Mouse (Mus musculus) adrenal gland, adult (tissue): ENCODE measurements at regions not wholly inside any gene's neighbourhood (a gene's known extent, or its start where the extent isn't known, plus 50 kb on each side); places are given as distances from the start of the nearest gene placed in this dataset.

Experiments
- DNase-seq, 2 experiments: peaks; one replicate each; pipeline ENCODE4 v3.0.0; 2022 to 2023; ENCODE audit warnings: low spot score in 1 of 2; ENCODE audit not compliant: inconsistent age in 2 of 2

DNA sequence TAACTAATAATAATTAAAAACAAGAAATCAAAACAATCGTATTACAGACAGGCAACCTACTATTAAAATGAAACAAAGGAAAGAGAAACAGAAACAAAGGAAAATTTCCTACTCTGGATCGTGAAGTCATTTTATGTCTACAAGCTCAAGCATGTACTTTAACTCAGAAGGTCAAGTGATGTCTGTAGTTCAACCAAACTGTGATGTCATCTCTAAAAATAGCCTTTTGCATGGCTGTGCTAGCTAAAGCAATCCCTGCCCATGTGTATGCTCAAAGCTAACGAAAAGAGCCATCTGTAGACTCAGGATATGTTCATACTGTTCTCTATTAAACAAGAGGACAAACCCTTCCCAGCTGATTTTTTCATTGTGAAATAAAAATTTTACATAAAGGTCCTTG lies 500.7 kb downstream of the Nr2f2 start:
- no peak for DNase-seq

DNA sequence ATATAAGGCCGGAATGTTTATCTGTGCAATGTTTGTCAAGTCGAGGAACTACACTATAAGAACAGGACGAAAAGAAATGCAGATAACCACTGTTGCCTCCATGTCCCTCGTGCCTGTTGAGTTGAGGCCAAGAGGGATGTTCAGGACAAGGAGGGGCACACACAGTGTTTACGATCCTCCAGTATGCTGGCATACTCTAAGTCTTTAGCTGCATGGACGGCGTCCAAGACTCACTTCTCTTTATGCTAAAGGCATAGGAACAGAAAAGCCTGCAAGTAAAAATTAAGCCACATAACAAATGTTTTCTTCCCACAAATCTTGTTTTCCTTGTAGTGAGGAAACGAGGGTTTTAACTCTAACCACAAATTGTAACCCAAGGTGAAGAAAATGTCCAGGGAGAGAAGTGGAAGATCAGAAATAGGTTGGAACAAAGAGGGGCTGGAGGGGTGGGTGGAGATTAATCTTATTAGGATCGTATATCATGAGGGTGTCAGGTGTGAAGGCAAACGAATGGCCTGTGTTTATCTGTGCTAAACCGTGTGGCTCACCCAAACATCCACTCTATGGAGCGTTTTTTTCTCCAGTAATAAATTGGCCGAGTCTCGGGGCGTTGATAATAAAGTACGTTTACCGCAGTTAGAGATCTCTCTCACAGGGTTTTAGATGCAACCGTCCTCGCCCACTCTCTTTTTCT lies 521.8 kb downstream of the Nr2f2 start:
- DNase-seq = no peak

DNA sequence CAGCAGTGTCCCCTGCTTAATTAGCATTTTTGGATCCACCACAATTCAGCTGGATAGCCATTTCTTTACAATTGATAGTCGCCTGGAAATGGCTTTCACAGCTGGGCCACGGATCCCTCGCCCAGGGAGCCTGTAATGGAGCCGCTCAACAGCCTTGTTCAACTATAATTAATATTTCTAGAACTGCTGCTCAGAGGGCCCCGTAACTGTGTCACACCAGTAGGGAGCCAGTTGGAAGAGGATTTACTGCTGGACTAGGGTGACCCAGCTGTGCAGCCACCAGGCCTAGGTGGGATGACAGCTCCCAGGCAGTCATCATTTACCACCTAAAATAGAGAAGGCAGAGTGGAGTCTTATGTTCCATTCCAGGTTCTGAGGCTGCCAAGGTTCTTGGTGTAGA lies 529.2 kb downstream of the Nr2f2 start:
- DNase-seq = no peak

DNA sequence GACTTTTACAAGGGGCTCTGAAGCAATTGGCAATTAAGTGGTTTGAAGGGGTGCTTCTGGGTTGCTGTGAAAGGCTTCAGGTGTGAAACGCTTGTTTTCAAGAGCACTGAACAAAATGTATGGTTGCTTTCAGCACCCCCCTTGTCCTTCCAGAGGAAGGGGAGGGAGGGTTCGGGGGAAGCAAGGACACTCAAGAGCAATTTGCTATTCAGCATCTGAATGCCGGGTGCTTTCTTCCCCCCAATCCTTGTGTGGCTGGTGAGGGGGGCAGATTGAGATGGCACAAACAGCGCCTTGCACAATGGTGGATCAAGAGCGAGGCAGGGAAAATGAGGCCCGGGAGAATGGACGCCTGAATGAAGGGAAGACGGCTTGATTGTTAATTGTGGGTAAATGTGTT lies 539.3 kb downstream of the Nr2f2 start:
- DNase-seq = no peak

DNA sequence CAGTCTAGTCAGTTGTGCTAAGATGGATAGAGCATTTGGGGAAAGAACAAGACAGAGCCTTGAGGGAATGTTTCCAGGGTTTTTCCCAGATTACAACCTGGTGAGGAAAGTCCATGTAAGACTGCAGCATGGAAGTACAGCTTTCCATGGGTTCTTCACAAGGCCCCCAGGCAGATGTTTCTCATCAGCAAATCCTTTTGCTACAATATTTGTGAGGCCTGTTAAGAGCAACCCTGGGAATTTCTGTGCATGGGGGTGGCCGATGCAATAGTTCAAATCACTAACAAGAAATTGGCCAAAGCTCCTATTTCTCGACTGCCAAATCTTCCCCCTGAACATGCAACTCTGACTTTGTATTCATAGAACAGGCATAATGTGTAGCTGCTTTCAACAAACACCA lies 546.0 kb downstream of the Nr2f2 start:
- DNase-seq = no peak

DNA sequence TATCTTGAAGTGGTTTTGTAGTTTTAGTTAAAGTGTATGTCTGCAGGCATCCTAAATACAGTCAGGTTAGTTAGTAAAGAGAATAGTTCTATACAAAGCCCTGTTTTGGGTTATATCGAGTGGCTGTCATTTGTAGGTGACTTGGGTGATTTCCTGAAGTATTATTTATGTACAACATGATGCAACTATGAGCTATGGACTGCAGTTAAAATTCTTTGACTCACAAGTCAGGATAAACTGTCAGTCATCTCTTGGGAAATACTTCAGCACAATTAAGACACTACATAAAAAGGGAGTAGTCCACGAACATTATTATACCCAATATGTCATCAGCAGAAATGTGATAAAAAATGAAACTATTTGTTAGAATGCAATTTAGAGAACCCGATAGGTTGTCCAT lies 554.2 kb downstream of the Nr2f2 start:
- DNase-seq = no peak

DNA sequence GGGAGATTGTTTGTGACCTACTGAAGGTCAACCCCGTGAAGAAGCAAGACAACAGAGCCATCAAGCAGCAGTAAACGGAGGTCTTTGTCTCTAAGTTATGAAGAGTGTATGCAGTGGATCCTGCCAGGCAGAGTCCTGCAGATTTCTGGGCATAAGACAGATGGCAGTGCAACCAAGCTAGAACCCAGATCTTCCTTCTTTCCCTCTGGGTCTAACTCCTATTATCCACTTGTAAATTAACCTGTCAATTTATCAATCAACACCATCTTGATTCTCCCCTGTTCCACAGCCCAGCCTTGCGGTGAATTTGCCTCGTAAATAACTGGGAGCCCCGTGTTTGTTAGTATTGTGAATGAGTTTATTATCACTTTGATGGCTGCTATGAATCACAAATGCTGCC lies 555.7 kb downstream of the Nr2f2 start:
- DNase-seq = peak; percentile 5 to 56

DNA sequence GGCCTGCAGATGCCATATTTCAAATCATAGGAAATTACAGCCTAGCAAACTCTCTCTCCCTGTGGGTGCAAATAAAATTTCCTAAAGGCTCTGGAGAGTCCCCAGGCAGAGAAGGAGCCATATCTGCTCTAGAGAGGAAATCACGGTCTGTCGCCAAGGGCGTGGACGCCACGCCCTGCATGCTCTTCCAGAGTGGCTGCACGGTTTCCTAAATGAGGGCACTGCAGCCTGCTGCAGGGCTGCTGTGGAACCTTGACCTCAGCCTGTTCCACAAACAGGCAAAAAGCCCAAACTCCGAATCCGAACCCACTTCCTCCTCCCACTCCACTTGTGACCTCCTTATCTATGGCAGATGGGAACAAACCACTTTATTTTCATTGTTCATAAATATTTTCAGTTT lies 559.3 kb downstream of the Nr2f2 start:
- DNase-seq = peak; percentile 19 to 50

DNA sequence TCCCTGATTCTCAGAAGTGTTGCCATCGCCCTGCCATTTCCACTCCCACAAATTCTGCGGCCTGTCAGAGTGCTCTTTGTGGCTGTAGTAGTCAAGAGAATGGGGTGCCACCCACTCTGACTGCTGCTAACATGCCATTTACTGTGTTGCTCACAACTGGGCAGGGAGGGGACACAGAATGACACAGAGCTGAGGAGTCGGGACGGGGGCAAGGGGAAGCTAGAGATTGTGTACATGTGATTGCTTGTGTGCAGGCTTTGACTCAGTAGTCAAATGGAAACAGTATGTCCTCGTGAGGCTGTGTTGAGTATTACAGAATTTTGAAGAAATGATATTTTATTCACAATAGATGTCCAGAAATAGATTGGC lies 595.6 kb downstream of the Nr2f2 start:
- no peak for DNase-seq

DNA sequence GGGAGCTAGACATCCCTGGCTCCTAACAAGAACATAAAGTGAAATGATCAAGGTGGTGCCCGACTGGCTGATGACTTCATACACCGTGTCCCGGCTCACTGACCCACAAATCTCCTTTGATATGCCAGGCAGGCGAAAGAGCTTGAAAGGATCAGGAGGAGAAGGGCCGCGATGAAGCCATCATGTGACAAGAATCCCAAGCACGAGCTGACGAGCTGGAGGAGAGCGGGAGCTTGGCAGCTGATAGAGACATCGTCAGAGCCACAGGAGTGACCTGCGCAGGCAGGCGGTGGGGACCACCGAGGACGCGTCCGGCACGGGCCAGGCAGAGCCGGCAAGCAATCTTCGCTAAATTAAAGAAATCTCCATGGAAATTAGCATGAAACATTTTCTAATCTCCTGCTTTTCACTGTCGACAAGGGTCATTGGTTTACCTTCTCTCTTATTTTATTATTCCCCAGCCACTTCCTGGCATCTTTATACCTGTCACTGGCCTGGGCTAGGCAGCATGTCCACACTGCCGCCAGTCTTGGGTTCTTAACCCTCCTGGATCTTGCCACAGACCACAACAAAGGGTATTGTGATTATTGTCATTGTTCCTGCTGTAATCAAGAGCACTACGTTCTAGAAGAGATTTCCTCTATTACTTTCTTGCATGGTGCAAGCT lies 596.1 kb downstream of the Nr2f2 start:
- DNase-seq = no peak

DNA sequence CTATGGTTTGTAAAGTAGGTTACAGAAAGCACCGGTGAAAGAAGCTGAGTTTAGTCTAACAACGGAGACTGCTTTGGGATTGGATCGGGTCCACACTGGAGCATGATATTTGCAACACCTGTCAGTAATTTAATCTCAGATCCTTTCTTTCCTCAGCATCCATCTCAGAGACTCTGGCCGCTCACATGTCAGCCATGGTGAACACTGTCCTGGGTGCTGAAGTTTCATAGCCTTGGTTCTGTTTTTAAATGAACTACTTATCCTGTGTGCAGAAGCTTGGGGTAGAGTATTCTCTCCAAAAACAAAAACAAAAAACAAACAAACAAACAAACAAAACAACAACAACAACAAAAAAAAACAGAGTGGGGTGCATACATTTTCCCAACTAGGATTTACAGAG lies 600.1 kb downstream of the Nr2f2 start:
- no peak for DNase-seq

DNA sequence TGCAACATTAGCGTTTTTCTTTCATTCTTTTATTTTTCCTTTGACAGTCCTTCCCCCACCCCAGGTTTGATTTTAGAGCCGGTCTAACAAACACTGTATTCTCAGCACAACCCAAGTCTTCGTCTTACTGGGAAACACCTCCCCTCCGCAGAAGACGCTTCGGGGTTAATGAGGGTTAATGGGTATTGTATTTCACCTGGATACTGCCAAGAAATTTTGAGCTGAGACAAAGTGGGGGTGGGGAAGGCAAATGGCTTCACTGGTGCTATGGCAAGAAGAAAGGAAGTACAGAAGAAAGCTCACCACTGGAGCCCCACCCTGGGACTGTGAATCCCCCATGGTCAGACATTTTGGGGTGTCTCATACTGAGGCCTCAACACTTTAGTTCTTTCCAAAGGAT lies 626.0 kb downstream of the Nr2f2 start:
- DNase-seq = no peak

DNA sequence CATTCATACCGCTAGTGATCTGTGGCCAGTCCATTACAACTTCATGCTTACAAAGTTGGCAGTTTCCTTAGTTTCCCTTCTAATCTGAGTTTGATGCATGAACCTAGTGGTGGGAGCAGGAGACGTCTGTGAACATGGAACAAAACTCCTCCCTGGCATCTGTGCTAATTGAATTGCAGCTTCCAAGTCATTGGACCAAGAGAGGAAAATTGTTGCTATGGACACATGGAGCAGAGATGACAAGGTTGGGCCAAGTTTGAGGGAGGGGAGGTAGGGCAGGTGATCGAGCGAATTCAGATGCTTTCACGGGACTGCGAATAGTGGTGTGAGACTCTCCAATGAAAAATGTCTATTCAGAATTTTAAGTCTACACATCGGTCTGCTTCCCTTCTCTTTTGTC lies 627.5 kb downstream of the Nr2f2 start:
- no peak for DNase-seq

DNA sequence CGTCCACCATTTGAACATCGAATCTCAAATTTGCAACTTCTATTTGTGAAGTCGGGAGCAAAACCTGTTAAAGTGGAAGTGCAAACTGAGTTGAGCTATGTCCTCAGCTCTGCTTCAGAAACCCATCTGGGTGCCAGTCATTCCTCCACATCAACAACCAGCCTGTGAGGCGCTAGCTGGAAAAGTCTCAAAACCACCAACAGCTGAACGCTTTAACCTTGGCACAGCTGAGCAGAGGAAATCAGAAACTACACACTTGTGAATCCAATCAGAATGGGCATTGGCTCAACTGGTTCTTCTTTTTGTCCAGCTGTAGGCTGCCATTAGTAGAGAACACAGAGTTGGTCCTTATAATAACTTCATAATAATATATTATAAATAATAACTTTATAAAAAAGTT lies 651.5 kb downstream of the Nr2f2 start:
- DNase-seq = no peak

DNA sequence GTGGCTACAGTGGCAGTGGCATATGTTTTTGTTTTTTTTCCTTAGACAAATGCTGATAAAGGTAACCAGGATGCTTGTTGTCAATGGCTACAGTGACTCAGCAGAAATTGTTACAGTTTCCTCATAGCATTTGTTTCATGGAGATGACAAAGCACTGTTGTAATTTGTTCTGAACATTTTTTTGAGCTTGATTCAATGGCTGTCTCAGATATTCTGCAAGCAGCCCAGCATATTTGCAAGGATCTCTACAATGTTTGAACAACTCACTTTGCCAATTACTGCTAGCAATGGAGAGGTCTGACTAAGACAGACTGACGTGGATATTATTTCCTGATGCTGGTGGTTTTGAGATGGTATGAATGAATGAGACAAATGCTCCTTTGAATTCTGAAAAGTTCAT lies 696.3 kb downstream of the Nr2f2 start:
- no peak for DNase-seq

DNA sequence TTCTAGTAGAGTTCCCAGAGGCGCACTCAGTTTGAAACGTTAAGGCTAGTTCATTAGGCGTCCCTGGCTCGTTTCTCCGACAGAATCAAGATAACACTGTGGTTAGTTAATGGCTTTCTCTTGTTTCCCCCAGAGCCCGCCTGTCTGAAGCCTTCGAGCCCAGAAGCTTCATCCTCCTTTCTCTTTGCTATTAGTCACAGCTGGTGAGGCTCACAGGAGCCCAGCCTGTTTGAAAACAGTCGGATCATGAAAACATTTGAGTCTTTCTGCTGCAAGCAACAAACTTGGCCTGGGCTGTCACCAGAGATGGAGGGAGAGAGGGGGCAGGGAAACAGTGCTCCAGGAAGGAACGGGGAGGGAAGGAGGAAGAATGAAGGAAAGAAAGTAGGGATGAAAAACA lies 711.0 kb downstream of the Nr2f2 start:
- DNase-seq = no peak

DNA sequence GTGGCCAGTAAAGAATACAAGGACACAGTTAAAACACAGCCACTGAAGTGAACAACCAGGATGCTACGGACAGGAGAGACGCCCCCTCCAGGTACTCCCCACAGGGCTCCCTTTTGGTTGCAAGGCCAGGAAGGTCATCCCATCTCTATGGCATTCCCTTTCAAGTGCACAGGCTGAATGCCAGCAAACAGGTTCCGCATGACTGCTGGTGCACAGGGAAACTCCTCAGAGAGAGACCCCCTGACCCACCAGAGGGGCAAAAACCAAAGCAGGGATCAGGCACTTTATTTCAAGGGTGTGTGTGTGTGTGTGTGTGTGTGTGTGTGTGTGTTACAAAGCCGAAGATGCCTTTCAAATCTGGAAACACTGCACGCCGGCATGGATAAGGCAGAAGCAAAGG lies 721.1 kb downstream of the Nr2f2 start:
- no peak for DNase-seq

DNA sequence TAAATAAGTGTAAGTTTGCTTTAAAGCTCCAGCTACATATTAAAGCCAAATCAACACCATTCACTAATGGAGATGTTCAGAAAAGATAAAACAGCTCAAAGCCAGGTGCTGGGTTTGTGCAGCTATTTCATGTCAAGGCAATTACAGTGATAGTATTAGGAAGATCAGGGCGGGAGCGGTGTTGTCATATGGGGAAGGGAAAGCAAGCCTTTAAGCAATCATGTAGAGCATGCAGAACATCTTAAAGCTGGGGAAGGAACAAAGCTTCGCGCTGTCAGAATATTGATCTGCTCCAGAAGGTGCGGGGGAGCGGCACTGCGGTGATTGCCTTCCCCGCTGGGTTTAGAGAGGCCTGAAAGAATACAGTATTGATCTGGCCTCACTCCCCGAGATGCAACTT lies 724.9 kb downstream of the Nr2f2 start:
- no peak for DNase-seq

DNA sequence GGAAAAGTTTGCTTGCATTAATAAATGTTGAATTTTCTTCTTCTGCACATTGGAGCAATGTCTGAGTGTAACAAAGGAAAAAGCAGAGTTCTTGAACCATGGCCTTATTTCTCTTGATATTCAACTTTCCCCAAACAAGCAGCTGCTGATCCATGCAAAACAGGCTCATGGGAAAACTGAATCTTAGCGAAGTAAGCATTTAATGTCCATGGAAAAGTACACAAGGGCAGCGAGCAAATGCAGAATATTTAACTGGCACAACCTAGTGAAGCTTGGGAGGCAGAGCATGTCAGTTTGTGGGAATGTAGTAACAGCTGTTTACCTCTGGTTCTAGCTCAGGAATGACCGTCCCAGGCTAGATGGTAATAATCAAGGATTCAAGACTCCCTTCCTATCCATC lies 766.7 kb downstream of the Nr2f2 start:
- no peak for DNase-seq

DNA sequence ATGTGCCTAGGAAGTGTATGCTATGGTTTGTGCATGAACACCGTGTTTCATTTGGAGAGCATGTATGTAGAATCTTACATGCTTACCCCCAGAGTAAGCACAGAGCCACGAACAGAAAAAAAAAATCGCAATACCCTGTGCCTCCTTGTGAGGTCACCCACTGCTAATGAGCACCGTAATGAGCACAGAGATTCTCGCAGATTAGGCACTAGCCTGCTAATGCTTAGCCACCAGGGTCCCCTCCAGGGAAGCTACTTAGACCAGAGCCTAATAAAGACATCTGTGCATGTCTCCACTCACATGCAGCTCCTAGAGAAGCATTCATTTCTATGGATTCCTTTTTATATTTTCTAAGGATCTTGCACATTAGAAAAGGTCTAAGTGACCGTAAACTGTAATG lies 780.8 kb downstream of the Nr2f2 start:
- no peak for DNase-seq

DNA sequence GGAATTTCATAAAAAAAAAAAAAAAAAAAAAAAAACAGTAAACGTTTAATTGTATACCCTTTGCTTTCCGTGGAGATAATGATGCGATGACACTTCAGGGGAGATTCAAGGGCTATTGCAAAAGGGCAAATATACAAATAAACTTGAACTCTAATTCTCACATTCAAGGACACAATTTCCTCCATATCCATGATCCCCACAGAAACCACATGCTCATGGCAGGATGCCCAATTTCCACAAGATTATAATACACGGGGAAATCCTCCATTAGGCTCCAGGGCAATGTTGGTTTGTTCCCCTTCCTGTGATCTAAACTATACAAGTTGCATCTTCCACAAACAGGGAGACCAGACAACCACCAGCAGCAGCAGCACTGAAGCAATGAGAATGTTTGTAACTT lies 781.4 kb downstream of the Nr2f2 start:
- no peak for DNase-seq

DNA sequence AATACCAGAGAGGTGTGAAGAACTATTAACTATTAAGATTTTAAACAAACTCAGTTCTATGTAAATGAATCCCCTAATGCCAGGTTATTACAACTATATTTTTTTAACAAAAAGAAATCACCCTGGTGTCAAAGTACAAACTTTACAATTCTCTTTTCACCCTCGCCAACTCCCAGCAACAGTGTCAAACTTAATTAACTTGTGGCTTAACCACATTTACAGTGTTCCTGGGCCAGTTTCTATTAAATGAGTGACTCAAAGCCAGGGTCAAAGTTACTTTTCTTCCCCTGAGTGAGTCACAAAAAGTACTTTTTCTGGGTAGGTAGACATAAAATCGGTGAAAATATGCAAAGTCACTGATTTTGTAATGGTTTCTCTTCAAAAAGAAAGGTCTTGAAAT lies 782.0 kb downstream of the Nr2f2 start:
- no peak for DNase-seq

DNA sequence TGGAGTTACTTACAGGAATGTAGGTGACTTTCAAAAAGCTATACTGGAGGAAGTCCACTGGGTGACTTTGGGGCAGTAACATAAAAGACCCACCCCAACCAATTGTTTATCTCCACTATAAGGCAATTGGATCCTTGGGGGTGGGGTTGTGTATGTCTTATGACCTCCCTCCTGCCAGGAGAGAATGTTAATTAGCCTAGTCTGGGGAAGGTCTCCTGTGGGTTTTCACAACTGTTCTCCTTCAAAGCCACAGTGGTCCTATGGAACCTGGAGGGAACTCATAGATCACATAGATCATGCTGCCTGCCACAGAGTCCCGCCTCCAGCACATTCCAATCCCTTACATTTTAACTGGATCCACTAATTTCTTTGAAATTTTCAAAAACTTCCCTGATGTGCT lies 782.6 kb downstream of the Nr2f2 start:
- DNase-seq = no peak
